Mouse (Mus musculus) ES-E14 (cell line): ENCODE results near the gene Lmf1.

Source experiments
- HCFC1 ChIP-seq: IDR thresholded peaks from 2 replicates; pipeline ENCODE4 v1.6.1; 2012; ENCODE audit warnings: low read length, inconsistent platforms, borderline replicate concordance; ENCODE audit not compliant: insufficient read depth
- MAFK ChIP-seq: IDR thresholded peaks from 2 replicates; pipeline ENCODE4 v1.6.1; 2014; ENCODE audit warnings: mild to moderate bottlenecking, low read depth, low read length, inconsistent platforms; ENCODE audit not compliant: insufficient read depth
- ZC3H11A ChIP-seq: IDR thresholded peaks from 2 replicates; pipeline ENCODE4 v1.6.1; 2012; ENCODE audit warnings: low read depth, mild to moderate bottlenecking, inconsistent platforms, low read length, borderline replicate concordance

DNA sequence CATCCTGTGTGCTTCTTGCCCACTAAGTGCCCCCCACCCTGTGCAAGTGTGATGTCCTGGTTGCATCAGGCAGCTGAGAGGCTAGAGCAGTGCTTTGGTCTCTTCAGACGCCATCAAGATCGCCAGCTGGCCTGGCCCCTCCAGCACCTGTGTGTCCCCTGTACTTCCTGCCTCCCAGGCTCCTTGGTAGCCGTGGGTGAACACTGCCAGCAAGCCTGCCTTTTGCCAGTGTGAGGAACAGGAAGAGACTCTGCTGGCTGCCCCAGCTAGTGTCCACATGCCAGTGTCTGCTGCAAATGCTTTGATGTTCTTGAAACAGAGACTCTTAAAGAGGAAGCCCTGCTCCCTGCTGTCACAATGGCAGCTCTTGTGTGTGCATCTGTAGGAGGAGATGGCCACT is 18.7 kb downstream of the Lmf1 start:
- TF ChIP-seq ZC3H11A (no peak), MAFK (no peak), HCFC1 (no peak)
